Mouse (Mus musculus) left cerebral cortex, adult 2 months (tissue): ENCODE results near the gene Hic2. TPM values are rescaled to one million over a fixed set of nuclear protein-coding genes. Genes with fewer than 3 reads are reported as not detected.
A peak's percentile ranks its signal among the peaks of the same experiment; 100 is the strongest.

Experiments
- DNase-seq, 2 experiments: peaks; one replicate each; pipeline ENCODE4 v3.0.0; 2021 to 2022; ENCODE audit warnings: low spot score in 2 of 2, mixed read lengths in 1 of 2; ENCODE audit errors: extremely low spot score in 1 of 2
- H3K27ac ChIP-seq: fragments of 200-600 bp; 2 replicates; pipeline ENCODE4 v1.8.1; 2022
- H3K4me3 ChIP-seq: fragments of 200-600 bp; 2 replicates; pipeline ENCODE4 v1.8.1; 2022
- CTCF ChIP-seq: fragments of 200-600 bp; IDR thresholded peaks from 2 replicates; pipeline ENCODE4 v1.8.1; 2022; ENCODE audit warnings: antibody characterized with exemption, mild to moderate bottlenecking, moderate library complexity
- intact Hi-C: fragments of 180-260 bp; cut with DNase I; formaldehyde crosslinking; loops from one replicate; pipeline ENCODE4 v1.15.1; 2025
- long read RNA-seq, 2 experiments: library from polyadenylated mRNA; stranded (forward); transcript quantifications; one replicate each; pipeline ENCODE4 v2.0.0; 2021; ENCODE audit warnings: borderline mapping rate in 2 of 2
- total RNA-seq, 2 experiments: library from RNA; stranded (reverse); gene quantifications; 2 replicates each; pipeline ENCODE4 v1.2.3; 2021

Hic2 gene
- 1 to 10 TPM; 5.3 to 6.0 TPM for total RNA-seq
- long read RNA-seq, experiment 1, full-length matches to known transcripts = 1 of 1 reads
- long read RNA-seq, experiment 1, partial matches to known transcripts = 0 of 1 reads
- long read RNA-seq, experiment 1, other reads (novel, unspliced or antisense) = 0 of 1 reads
- long read RNA-seq, experiment 2, full-length matches to known transcripts = 1 of 1 reads
- long read RNA-seq, experiment 2, partial matches to known transcripts = 0 of 1 reads
- long read RNA-seq, experiment 2, other reads (novel, unspliced or antisense) = 0 of 1 reads

DNA sequence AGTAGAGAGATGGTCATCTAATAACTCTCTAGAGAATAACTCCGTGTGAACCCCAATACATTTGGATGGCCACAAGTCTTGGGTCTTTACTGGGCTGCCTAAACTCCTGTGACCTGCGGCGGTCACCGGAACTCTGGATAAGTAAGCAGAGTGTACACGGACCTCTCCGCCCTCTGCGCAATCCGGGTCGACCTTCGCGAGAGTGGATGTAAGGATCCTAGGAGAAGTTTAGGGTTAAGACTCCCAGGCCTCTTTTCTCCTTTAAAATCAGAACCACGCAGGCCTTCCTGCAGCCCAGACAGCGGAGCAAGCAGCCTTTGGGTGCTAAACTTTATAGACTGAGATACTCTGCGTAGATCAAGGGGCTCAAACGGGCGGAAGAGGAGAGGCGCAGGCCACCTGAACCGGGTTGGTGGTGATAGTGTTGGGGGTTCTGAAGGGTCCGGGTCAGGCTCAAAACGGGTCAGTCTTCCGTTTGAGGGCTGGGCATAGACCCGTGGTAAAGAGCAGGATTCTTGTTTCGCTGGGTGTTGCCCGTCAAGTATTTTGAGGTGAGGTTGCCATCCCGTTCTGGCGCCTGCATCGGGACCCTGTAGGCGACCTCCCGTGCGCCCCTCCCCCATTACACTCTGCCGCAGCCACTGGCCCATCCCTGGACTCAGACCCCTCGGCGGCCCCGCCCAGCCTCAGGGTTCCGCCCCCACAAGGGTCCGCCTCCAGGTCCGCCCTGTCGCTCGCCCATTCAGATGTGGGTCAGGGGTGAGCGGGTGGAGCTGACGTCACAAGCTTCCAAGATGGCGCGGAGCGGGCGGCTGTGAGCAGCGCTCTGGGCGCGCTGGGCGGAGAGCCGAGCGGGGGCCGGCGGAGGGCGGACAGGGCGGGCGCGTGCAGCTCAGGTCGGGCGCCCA, at the start of gene Hic2:
TSS of gene Hic2 (plus strand) at position 779 of the 908 bp plus-strand sequence.
- DNase-seq = peak; percentile 89
- Histone ChIP-seq H3K27ac (peak within 1 kb of the TSS; percentile 95), H3K4me3 (peak within 1 kb of the TSS; percentile 81)
- intact Hi-C loops = loop anchor here (1.0 kb wide), 2 partner anchors 24 to 44 kb away; no protein-coding TSS in a partner anchor
- TF ChIP-seq CTCF = no peak

DNA sequence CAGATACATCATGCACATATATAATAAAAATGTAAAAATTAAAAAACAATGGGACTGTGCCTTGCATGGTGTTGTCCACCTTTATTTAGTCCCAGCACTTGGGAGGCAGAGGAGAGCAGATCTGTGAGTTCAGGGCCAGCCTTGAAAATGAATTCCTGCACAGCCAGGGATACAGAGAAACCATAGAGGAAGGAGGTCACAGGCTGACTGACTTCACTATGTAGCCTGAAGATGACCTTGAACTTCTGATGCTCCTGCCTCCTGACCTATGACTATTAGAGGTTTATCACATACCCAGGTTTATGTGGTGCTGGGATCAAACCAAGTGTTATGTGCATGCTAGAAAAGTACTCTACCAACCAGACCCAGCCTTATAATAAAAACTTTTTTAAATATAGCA, 47.9 kb upstream of the Hic2 start:
- Histone ChIP-seq H3K4me3 (no peak overlapping the region), H3K27ac (no peak overlapping the region)
- no peak for TF ChIP-seq CTCF
- DNase-seq = no peak
- intact Hi-C loops = no loop called here

DNA sequence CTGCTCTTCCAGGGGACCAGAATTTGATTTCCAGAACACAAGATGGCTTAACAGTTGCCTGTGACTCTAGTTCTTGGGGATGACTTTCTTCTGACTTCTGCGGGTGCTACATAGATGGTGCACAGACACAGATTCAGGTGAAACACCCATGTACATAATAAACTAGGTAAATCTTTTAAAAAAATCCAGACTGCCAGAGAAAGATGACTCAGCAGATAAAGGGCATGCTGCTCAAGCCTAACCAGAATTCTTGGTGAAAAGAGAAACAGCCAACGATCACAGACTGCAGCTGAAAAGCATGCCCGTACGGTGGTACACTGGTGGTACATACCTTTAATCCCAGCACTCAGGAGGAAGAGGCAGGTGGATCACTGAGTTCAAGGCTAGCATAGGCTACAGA, 39.5 kb upstream of the Hic2 start:
- no peak for TF ChIP-seq CTCF
- intact Hi-C loops = no loop called here
- no peak overlapping the region for H3K27ac ChIP-seq
- DNase-seq = no peak
- no peak overlapping the region for H3K4me3 ChIP-seq

DNA sequence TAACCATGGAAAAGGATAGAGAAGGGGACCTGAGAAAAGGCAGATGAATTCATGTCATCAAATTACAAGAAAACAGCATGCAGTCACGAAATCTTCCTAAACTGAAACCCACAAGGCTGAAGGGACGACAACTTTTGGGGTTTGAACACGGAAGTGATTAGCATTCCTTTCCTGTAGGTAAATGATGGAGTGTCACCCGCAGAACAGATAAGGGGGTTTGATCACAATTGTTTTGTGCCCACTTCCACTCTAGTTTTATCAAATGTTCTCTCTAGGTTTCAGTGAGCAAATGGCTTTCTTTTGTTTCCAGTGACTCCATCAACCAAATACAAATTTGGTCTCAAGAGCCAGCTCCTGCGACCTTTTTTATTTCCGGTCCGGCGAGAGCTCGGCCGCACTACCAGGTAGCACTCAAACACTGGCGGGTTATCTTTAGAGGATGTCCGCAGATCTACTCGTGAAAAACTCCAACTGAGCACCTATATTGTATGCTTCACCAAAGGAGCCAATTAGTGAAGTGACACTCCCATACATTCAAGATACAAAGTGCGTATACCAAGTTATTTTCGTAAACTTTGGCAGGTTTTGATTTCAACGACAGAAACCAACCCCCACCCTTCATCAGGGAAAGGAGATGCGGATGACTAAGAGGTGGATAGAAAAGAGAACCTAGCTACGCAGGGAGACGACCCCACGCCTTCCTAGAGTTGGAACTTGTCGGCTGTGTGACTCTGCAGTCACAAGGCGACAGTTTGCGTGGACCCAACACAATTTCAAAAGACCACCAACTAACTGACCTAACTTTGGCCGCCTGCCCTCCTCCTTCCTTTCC, 33.0 kb upstream of the Hic2 start:
- TF ChIP-seq CTCF = no peak
- no peak for DNase-seq
- intact Hi-C loops = loop anchor here (2.0 kb wide), 1 partner anchor 54 kb away; the partner anchor contains the start of gene Ccdc116
- peak overlapping the region; percentile 94 for H3K4me3 ChIP-seq
- H3K27ac ChIP-seq = peak overlapping the region; percentile 91

DNA sequence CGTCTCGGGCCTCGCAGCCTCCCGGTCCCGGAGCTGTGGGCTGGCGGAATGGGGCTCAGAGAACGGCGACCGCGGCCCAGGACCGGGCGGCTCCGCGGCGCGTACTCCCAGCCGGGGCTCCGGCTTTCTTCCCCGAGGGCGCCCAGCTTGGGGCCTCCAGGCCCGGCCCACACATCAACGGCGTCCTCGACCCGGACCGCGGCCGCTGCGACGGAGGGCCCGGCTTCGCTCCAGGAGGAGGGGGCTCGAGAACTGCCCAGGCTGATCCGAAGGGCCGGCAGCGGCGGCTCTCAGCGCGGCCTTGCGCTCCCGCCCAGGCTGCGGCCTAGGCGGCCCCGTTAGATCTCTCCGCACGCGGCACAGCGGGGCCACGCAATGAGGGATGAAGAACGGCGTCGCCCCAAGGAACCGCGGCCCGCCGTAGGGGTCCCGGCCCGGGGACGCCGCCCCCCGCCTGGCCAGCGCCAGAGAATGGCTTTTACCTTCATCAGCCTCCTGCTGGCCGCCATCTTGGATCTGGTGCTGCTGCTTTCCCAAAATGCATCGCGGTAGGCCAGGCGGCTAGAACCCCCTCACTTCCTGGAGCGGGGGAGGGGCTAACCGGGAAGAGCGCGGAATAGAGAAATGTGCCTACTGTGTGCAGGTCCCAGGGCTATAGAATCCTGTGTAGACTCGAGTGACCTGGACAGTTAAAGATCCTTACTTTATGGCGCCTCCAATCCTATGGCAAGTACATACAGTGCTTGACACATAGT, 32.2 kb upstream of the Hic2 start:
- no peak for TF ChIP-seq CTCF
- intact Hi-C loops = loop anchor here (2.0 kb wide), 1 partner anchor 54 kb away; the partner anchor contains the start of gene Ccdc116
- H3K4me3 ChIP-seq = peak overlapping the region; percentile 94
- peak; percentile 85 for DNase-seq
- peak overlapping the region; percentile 91 for H3K27ac ChIP-seq

DNA sequence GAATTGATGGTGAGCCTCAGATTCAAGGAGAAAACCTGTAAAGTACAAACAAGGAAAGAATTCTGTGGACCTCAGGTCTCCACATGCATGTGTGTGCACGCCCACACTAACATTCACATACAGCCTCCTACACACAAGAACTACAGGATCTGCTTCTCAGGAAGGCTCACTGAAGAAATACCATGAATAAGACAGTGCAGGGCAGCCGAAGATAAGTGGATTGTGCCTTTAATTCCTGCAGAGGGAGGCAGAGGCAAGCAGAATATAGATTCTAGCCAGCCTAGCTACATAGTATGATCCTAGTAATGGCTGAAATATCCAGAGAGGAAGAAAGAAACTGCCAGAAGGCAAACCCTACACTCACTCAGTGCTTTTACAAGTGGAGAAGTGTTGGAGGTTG, 31.4 kb upstream of the Hic2 start:
- no peak overlapping the region for H3K4me3 ChIP-seq
- TF ChIP-seq CTCF = peak; percentile 23
- no peak overlapping the region; the same call in 1 of the 2 replicates for H3K27ac ChIP-seq
- intact Hi-C loops = loop anchor here (2.0 kb wide), 1 partner anchor 55 kb away; the partner anchor contains the start of gene Ccdc116
- DNase-seq = no peak

DNA sequence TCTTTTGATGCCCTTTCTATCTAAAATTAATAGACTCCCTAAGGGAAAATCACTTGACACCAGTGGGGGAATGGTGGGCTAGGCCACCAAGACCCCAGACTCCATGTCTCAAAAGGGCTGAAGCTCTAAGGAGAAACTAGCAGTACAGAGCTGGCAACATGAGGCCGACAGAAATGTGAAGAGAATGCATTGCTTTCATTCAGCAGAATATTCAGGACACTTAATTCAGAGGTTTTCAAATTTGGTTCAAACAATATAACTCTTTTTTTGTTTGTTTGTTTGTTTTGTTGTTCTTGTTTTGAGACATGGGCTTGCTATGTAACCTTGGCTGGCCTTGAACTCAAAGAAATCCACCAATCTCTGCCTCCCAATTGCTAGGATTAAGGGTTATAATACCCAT, 30.8 kb upstream of the Hic2 start, which contains the start of gene Ube2l3:
TSS of gene Ube2l3 (minus strand) at position 101 of the 400 bp plus-strand sequence.
- H3K27ac ChIP-seq = peak within 1 kb of the TSS; percentile 91
- intact Hi-C loops = no loop called here
- no peak for TF ChIP-seq CTCF

DNA sequence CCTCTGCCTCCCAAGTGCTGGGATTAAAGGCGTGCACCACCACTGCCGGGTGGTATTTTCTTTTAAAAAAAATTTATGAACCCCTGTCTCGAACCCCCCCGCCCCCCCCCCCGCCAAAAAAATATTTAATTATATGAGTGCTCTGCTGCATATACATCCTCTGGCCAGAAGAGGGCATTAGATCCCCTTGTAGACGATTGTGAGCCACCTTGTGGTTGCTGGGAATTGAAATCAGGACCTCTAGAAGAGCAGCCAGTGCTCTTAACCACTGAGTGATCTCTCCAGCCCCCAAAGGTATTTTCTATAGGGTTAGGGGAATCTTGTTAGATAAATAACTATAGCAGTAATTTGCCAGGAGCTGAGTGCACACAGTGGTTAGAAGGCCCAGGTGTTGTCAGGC, 28.4 kb upstream of the Hic2 start:
- DNase-seq = no peak
- Histone ChIP-seq H3K4me3 (no peak overlapping the region), H3K27ac (no peak overlapping the region)
- intact Hi-C loops = loop anchor here (5.0 kb wide), 1 partner anchor 73 kb away; the partner anchor contains the start of gene Sdf2l1
- TF ChIP-seq CTCF = peak; percentile 51

More for the DNA sequence above, 30.8 kb upstream of the Hic2 start, which contains the start of gene Ube2l3:
- no peak for DNase-seq
- peak within 1 kb of the TSS; percentile 94 for H3K4me3 ChIP-seq

DNA sequence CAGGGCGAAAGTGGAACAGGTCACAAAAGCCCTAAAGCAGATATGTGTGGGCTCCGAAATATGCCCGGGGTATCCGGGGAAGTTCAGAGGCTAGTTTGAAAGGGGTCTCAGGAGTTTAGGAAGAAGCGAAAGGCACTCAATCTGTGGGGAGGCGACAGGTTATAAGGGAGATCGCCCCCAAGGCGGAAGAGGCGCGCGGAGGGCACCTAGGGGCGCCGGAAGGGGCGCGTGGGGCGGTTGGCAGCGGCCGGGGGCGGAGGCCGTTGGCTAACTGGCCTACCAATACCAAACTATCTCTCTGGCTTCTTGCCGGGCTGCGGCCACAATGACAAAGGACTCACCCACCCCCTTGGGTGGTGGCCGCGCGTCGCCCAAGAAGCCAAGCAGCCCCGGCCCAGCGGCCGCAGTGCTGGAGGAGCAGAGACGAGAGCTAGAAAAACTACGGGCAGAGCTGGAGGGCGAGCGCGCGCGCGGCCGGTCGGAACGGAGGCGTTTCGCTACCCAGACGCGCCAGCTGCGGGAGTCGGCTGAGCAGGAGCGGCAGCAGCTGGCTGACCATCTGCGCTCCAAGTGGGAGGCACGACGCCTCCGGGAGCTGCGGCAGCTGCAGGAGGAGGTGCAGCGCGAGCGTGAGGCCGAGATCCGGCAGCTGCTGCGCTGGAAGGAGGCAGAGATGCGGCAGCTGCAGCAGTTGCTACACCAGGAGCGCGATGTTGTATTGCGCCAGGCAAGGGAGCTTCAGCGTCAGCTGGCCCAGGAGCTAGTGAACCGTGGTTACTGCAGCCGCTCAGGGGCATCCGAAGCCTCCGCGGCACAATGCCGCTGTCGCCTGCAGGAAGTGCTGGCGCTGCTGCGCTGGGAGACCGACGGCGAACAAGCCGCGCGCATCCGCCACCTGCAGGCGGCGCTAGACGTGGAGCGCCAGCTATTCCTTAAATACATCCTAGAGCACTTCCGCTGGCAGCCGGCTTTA, 24.7 kb upstream of the Hic2 start, which contains the start of gene Rimbp3:
TSS of gene Rimbp3 (plus strand) at position 215 of the 973 bp plus-strand sequence.
- DNase-seq = peak; percentile 85 to 86
- Histone ChIP-seq H3K4me3 (peak within 1 kb of the TSS; percentile 57), H3K27ac (peak within 1 kb of the TSS; percentile 78)
- intact Hi-C loops = loop anchor here (1.0 to 5.0 kb wide), 3 partner anchors 25 to 76 kb away; partner anchors contain the start of genes Hic2 and Sdf2l1
- TF ChIP-seq CTCF = peak; percentile 91
